Mouse (Mus musculus) layer of hippocampus, adult 2 months (tissue): Measurements from ENCODE around the gene Ninj2. TPM values are rescaled to one million over a fixed set of nuclear protein-coding genes. Genes with fewer than 3 reads are reported as not detected.

ENCODE experiments used
- DNase-seq, 2 experiments: peaks; one replicate each; pipeline ENCODE4 v3.0.0; 2022; ENCODE audit warnings: low spot score in 2 of 2
- H3K27ac ChIP-seq: fragments of 200-600 bp; 2 replicates; pipeline ENCODE4 v1.8.1; 2022
- H3K4me3 ChIP-seq: fragments of 200-600 bp; 2 replicates; pipeline ENCODE4 v1.8.1; 2022; ENCODE audit warnings: mild to moderate bottlenecking
- CTCF ChIP-seq: fragments of 200-600 bp; conservative IDR thresholded peaks from 2 replicates; pipeline ENCODE4 v1.8.1; 2022; ENCODE audit warnings: antibody characterized with exemption, mild to moderate bottlenecking, moderate library complexity
- total RNA-seq, 2 experiments: library from RNA; stranded (reverse); gene quantifications; 2 replicates each; pipeline ENCODE4 v1.2.3; 2021

Gene Ninj2
- total RNA-seq, 2 experiments from 2014 or later, result 0.74 to 0.91 TPM

GRCm38 (mm10) chr6:120219281-120219680, 126.1 kb downstream of the Ninj2 start:
- no peak overlapping the region for H3K4me3 ChIP-seq
- peak; percentile 45 for TF ChIP-seq CTCF
- no peak for DNase-seq

GRCm38 (mm10) chr6:120222669-120223068, 129.5 kb downstream of the Ninj2 start:
- DNase-seq, result peak; percentile 27 to 50
- peak; percentile 84 for TF ChIP-seq CTCF
- no peak overlapping the region for H3K4me3 ChIP-seq
- no peak overlapping the region for H3K27ac ChIP-seq

More at GRCm38 (mm10) chr6:120219281-120219680, 126.1 kb downstream of the Ninj2 start:
- H3K27ac ChIP-seq, result no peak overlapping the region

GRCm38 (mm10) chr6:120225355-120225754, 132.2 kb downstream of the Ninj2 start:
- no peak overlapping the region for H3K4me3 ChIP-seq
- no peak for DNase-seq
- no peak for TF ChIP-seq CTCF
- H3K27ac ChIP-seq, result no peak overlapping the region

- no peak for DNase-seq
- Histone ChIP-seq H3K4me3 (no peak overlapping the region), H3K27ac (no peak overlapping the region)
- TF ChIP-seq CTCF, result no peak
Measured at GRCm38 (mm10) chr6:120227068-120227467, 133.9 kb downstream of the Ninj2 start.

GRCm38 (mm10) chr6:120229806-120230205, 136.7 kb downstream of the Ninj2 start:
- no peak for DNase-seq
- Histone ChIP-seq H3K27ac (no peak overlapping the region), H3K4me3 (no peak overlapping the region)
- no peak for TF ChIP-seq CTCF

- Histone ChIP-seq H3K4me3 (no peak overlapping the region), H3K27ac (no peak overlapping the region)
- TF ChIP-seq CTCF, result no peak
- DNase-seq, result no peak
Measured at GRCm38 (mm10) chr6:120230441-120230840, 137.3 kb downstream of the Ninj2 start.

GRCm38 (mm10) chr6:120232885-120233284, 139.7 kb downstream of the Ninj2 start:
- Histone ChIP-seq H3K27ac (no peak overlapping the region), H3K4me3 (no peak overlapping the region)
- no peak for DNase-seq
- TF ChIP-seq CTCF, result no peak

- TF ChIP-seq CTCF, result no peak
- H3K27ac ChIP-seq, result no peak overlapping the region
- no peak overlapping the region for H3K4me3 ChIP-seq
- DNase-seq, result no peak
Measured at GRCm38 (mm10) chr6:120235874-120236273, 142.7 kb downstream of the Ninj2 start.

GRCm38 (mm10) chr6:120240461-120240860, 147.3 kb downstream of the Ninj2 start:
- no peak overlapping the region for H3K27ac ChIP-seq
- no peak for DNase-seq
- no peak overlapping the region for H3K4me3 ChIP-seq
- TF ChIP-seq CTCF, result no peak

GRCm38 (mm10) chr6:120241453-120241852, 148.3 kb downstream of the Ninj2 start:
- no peak overlapping the region for H3K4me3 ChIP-seq
- TF ChIP-seq CTCF, result no peak
- H3K27ac ChIP-seq, result no peak overlapping the region
- no peak for DNase-seq

GRCm38 (mm10) chr6:120242530-120242929, 149.4 kb downstream of the Ninj2 start:
- TF ChIP-seq CTCF, result no peak
- no peak overlapping the region for H3K4me3 ChIP-seq
- no peak for DNase-seq
- H3K27ac ChIP-seq, result no peak overlapping the region

GRCm38 (mm10) chr6:120243250-120243649, 150.1 kb downstream of the Ninj2 start:
- Histone ChIP-seq H3K4me3 (no peak overlapping the region), H3K27ac (no peak overlapping the region)
- TF ChIP-seq CTCF, result no peak
- no peak for DNase-seq

GRCm38 (mm10) chr6:120246676-120247075, 153.5 kb downstream of the Ninj2 start:
- TF ChIP-seq CTCF, result no peak
- H3K4me3 ChIP-seq, result no peak overlapping the region

GRCm38 (mm10) chr6:120249831-120250230, 156.7 kb downstream of the Ninj2 start:
- no peak for DNase-seq
- TF ChIP-seq CTCF, result no peak
- no peak overlapping the region for H3K27ac ChIP-seq
- H3K4me3 ChIP-seq, result no peak overlapping the region

More at GRCm38 (mm10) chr6:120246676-120247075, 153.5 kb downstream of the Ninj2 start:
- DNase-seq, result no peak
- no peak overlapping the region for H3K27ac ChIP-seq

Other genes with a start within 250 kb of the Ninj2 start
- 10 to 100 TPM; 51.9 to 54.5 TPM for gene Erc1, start 245.2 kb upstream of the Ninj2 start, total RNA-seq
- 10 to 100 TPM; 45.4 to 49.7 TPM for gene Rad52, start 190.7 kb upstream of the Ninj2 start, total RNA-seq
- 100 to 1,000 TPM; 185 to 194 TPM for gene Wnk1, start 54.7 kb upstream of the Ninj2 start, total RNA-seq
- not detected for gene D330020A13Rik, start 201.0 kb downstream of the Ninj2 start, total RNA-seq
- under 1 TPM; 0.15 to 0.67 TPM for gene B4galnt3, start 201.2 kb downstream of the Ninj2 start, total RNA-seq